Mouse (Mus musculus) bone marrow macrophage, adult 2 months (primary cell): ENCODE results near the gene Kirrel2.

Source experiments
- CTCF ChIP-seq: IDR thresholded peaks from 2 replicates; pipeline ENCODE4 v1.5.1; 2012; ENCODE audit warnings: low read depth, mild to moderate bottlenecking, low read length, moderate library complexity
- POLR2A ChIP-seq: IDR thresholded peaks from 2 replicates; pipeline ENCODE4 v1.6.1; 2012; ENCODE audit warnings: mild to moderate bottlenecking, low read depth, low read length, borderline replicate concordance

DNA sequence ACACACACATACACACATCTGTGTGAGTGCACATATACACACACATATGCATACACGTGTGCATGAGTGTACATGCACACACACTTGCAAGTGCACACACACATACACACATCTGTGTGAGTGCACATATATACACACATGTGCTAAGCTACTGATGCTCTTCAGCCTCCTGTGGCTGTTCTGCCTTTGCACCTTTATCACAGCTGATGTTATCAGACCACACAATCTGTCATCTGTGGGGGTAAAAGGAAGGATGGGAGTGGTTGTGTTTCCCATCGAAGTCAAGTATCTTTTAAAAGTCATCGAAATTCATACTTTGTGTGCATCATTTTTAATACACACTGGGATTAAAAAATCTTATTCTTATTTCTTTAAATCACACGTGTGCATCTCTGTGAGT lies 55.1 kb downstream of the Kirrel2 start:
- TF ChIP-seq POLR2A (no peak), CTCF (no peak)
